Mouse (Mus musculus) limb, embryonic 10.5 days (tissue): ENCODE results near the gene Pdlim3. TPM values are rescaled to one million over a fixed set of nuclear protein-coding genes. Genes with fewer than 3 reads are reported as not detected.
"Not testable (repeated sequence)": the region's sequence is repeated elsewhere in the genome, so short reads cannot be mapped to it uniquely, and the experiment has no call there.

Source experiments
- DNase-seq: peaks from one replicate; pipeline ENCODE4 v3.0.0-alpha.2; 2017; ENCODE audit warnings: low spot score
- H3K27ac ChIP-seq: fragments of 300-500 bp; sonication (generic); 2 replicates; pipeline ENCODE4 v1.5.1; 2016; ENCODE audit warnings: mild to moderate bottlenecking
- H3K27me3 ChIP-seq: fragments of 300-500 bp; sonication (generic); 2 replicates; pipeline ENCODE4 v1.6.1; 2016; ENCODE audit warnings: low read depth, mild to moderate bottlenecking; ENCODE audit not compliant: poor library complexity, severe bottlenecking
- H3K36me3 ChIP-seq: fragments of 300-500 bp; sonication (generic); 2 replicates; pipeline ENCODE4 v1.6.1; 2016; ENCODE audit warnings: mild to moderate bottlenecking, moderate library complexity
- H3K4me1 ChIP-seq: fragments of 300-500 bp; sonication (generic); 2 replicates; pipeline ENCODE4 v1.6.1; 2016
- H3K4me3 ChIP-seq: fragments of 300-500 bp; sonication (generic); 2 replicates; pipeline ENCODE4 v1.5.1; 2016; ENCODE audit warnings: mild to moderate bottlenecking, moderate library complexity
- H3K9me3 ChIP-seq: fragments of 300-500 bp; sonication (generic); replicated peaks from 2 replicates; pipeline ENCODE4 v1.6.1; 2016; ENCODE audit warnings: mild to moderate bottlenecking
- WGBS: fragments of 180-500 bp; shearing (Covaris S2); methylation state at CpG from one replicate; pipeline ENCODE4 v1.1.7; 2016; 5-methylcytosine and 5-hydroxymethylcytosine counted together
- polyA plus RNA-seq: library from polyadenylated mRNA; unstranded; fragments of >200 nt; fragmentation: Nextera tagmentation; extraction: Ambion mirVana; gene quantifications from 2 replicates; pipeline ENCODE4 v1.2.1, GENCODE M21; 2016

The Pdlim3 gene
- polyA plus RNA-seq: 4.4 and 6.7 TPM in 2 replicates

DNA sequence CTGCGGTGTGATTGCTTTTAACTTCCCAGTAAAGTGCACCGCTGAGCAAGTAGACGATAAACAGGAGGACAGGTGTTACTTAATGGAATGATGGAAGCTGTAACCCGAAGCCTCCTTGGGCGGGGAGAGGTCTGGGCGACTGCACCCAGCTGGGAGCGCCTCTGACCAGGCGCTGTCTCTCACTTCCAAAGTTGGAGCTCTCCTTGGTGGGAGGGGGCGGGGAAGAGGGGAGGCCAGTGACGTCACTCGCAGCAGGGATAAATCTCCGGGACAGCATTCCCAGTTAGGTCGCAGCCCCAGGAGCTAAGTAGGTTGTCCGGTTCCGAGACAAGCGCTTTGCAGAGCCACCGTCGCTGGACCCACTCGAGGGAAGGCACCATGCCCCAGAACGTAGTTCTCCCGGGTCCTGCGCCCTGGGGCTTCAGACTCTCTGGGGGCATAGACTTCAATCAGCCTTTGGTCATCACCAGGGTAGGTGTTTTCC lies at the start of gene Pdlim3:
Gene Pdlim3, plus strand, starts transcription at position 260 of the 484 bp plus-strand sequence.
- Histone ChIP-seq H3K27me3 (0 out of 2 replicates have a peak, but pooled peaks cover 5% of the 10 kb centered on the region), H3K9me3 (no peaks in the 10 kb centered on the region), H3K4me3 (peak within 1 kb of the TSS; percentile 52), H3K4me1 (peaks cover 24% of the 10 kb centered on the region), H3K27ac (peak within 1 kb of the TSS; percentile 67), H3K36me3 (no peaks in the 10 kb centered on the region)
- DNase-seq: peak; percentile 76
- under 1% methylated on average over 22 of the region's 22 CpGs for WGBS

DNA sequence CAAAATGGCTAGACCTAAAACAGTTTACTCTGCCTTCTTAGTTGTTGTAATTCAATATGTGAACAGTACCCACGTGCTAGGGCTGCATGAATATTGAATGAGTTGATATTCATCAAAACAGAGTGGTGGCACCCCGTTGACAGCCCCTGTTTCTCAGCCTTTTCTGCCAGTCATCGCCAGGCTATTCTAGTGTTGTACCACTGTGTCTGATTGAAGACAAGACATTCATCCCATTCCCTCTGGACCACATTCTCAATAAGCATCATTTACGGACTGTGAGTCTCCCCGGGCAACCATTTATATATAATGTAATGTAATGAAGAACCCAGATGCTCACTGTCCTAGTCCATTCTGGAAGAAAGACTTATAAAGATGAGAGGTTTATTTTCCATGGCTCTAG lies 42.0 kb upstream of the Pdlim3 start:
- no peak for DNase-seq
- peaks cover 13% of the 10 kb centered on the region; the same call in 1 of the 2 replicates for H3K4me1 ChIP-seq
- WGBS: 83% methylated on average over 5 of the region's 5 CpGs
- no peaks in the 10 kb centered on the region for H3K36me3 ChIP-seq
- H3K9me3 ChIP-seq: no peaks in the 10 kb centered on the region
- H3K27me3 ChIP-seq: no peaks in the 10 kb centered on the region
- no peak overlapping the region for H3K27ac ChIP-seq
- H3K4me3 ChIP-seq: no peak overlapping the region

DNA sequence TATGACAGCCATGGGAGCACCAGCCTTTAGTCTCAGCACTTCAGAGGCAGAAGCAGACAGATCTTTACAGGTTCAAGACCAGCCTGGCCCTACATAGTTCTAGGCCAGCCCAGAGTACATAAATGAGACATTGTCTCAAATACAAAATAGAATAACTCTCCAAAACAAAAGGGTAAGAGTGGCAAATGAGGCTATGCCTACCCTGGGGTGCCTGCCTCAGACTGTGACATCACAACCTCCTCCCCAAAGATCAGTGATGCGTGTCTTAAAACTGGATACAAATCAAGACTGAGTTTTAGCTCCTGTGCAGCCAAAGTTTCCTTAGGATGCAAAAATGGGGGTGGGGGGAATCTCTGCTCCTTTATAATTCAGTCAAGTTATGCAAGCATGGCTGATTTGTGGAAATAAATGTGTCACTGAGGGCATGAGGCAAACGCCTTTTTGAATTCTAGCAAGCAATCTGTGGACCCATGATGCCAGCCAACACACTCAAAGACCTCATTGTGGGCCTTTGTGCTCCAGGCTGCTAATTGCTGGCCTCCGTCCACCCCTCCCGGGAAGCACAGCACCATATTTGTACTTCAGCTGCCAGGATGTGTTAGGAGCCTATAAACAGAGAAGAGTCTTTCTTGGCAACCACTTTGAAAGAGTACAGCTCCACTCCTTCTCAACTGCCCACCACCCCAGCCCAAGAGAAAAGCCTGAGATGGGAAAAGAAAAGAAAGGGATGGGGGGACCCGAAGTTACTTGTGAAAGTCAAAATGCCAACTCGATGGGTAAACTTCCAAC lies 41.0 kb upstream of the Pdlim3 start:
- Histone ChIP-seq H3K27ac (no peak overlapping the region), H3K36me3 (no peaks in the 10 kb centered on the region), H3K27me3 (no peaks in the 10 kb centered on the region), H3K4me1 (peaks cover 14% of the 10 kb centered on the region; the same call in 1 of the 2 replicates), H3K9me3 (no peaks in the 10 kb centered on the region), H3K4me3 (no peak overlapping the region)
- no peak for DNase-seq
- 87% methylated on average over 6 of the region's 6 CpGs for WGBS

DNA sequence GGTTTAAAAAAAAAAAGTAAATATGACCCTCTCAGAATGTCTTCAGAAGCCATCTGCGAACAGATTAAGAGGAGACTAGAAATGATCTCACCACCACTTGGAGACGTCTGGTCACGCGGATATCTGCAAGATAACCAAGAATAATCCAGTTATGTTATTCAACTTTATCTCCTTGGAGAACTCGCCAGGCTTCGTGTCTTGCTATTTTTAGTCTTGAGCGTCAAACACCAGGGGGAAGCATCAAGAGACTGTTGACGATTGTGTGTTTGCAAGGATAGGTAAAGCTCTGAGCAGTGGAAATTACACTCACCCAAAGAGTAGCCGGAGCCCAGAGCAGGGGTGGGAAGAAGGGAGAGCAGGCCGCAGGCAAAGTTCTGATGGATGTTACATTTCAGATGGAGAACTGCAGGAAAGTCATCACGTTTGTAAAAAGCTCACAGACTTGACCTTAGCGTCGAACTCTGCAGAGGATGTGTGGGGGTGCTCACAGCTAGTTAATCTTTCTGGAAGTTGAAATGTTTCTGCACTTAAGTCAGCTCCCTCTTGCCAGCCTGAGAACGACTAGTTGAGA lies 40.3 kb upstream of the Pdlim3 start:
- no peaks in the 10 kb centered on the region for H3K36me3 ChIP-seq
- H3K9me3 ChIP-seq: no peaks in the 10 kb centered on the region
- H3K4me1 ChIP-seq: peaks cover 16% of the 10 kb centered on the region; the same call in 1 of the 2 replicates
- no peak for DNase-seq
- 0 out of 2 replicates have a peak overlapping the region, but pooled peaks have one; percentile 6 for H3K27ac ChIP-seq
- H3K27me3 ChIP-seq: no peaks in the 10 kb centered on the region
- WGBS: 79% methylated on average over 14 of the region's 14 CpGs
- no peak overlapping the region for H3K4me3 ChIP-seq

DNA sequence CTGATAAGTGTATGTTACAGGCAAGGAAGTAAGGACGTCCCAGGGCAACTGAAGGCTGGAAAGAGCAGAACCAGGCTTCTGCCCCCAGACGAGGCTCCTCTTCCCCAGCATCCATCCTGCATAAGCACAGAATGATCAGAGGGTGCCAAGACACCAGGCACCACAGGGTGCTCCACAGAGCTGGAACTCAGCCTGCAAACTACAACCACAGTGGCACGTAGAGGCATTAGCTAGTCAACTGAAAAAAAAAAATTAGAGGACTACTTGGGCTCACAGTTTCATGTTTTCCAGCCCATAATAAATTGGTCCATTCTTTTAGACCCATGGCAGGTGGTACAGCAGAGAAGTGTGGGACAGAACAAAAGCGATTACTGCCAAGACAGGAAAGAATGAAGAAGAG lies 39.4 kb upstream of the Pdlim3 start:
- H3K36me3 ChIP-seq: no peaks in the 10 kb centered on the region
- 83% methylated on average over 4 of the region's 4 CpGs for WGBS
- DNase-seq: no peak
- no peaks in the 10 kb centered on the region for H3K9me3 ChIP-seq
- H3K27me3 ChIP-seq: no peaks in the 10 kb centered on the region
- no peak overlapping the region for H3K4me3 ChIP-seq
- H3K27ac ChIP-seq: peak overlapping the region; percentile 42; the same call in 1 of the 2 replicates
- peaks cover 16% of the 10 kb centered on the region; the same call in 1 of the 2 replicates for H3K4me1 ChIP-seq

DNA sequence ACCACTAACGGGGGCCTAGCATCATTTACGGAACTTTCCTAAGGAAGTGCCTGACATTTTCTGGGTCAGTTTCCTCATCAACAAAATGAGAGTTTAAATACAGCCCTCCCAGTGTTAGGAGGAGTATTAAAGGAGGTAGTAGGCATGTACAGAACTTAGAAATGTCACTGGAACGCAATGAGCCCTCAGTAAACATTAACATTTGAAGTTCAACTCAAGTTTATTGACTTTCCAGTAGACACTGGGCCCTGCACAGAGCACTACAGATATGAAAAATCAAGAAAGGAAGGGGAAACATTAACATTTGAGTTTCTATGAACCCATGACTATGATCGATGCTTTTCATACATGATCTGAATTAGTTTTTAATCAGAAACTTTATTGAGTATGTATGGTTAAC lies 30.1 kb upstream of the Pdlim3 start:
- 94% methylated on average over 4 of the region's 4 CpGs for WGBS
- no peaks in the 10 kb centered on the region for H3K9me3 ChIP-seq
- DNase-seq: no peak
- peaks cover 23% of the 10 kb centered on the region for H3K4me1 ChIP-seq
- no peak overlapping the region for H3K27ac ChIP-seq
- no peak overlapping the region for H3K4me3 ChIP-seq
- H3K36me3 ChIP-seq: no peaks in the 10 kb centered on the region
- H3K27me3 ChIP-seq: no peaks in the 10 kb centered on the region

DNA sequence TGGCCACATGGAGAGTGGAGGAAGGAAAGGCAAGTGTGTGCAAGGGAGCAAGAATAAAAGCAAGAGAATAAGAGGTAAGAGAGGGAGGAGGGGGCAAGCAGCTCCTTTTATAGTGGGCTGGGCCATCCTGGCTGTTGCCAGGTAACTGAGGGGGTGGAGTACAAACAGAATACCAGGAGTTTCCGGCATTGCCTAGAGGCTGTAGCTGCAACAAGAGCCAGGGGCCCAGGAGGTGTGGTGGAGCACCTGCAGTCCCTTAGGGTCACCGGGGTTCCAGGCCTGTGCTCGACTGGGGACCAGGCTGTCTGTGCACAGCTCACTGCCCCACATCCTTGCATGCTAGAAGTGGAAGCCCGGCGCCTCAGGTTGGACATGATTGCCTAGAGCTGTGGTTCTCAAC lies 27.5 kb upstream of the Pdlim3 start:
- peak; percentile 56 for DNase-seq
- H3K4me1 ChIP-seq: peaks cover 23% of the 10 kb centered on the region
- H3K27ac ChIP-seq: peak overlapping the region; percentile 68
- H3K36me3 ChIP-seq: no peaks in the 10 kb centered on the region
- H3K27me3 ChIP-seq: no peaks in the 10 kb centered on the region
- 31% methylated on average over 5 of the region's 5 CpGs for WGBS
- no peak overlapping the region for H3K4me3 ChIP-seq
- no peaks in the 10 kb centered on the region for H3K9me3 ChIP-seq

DNA sequence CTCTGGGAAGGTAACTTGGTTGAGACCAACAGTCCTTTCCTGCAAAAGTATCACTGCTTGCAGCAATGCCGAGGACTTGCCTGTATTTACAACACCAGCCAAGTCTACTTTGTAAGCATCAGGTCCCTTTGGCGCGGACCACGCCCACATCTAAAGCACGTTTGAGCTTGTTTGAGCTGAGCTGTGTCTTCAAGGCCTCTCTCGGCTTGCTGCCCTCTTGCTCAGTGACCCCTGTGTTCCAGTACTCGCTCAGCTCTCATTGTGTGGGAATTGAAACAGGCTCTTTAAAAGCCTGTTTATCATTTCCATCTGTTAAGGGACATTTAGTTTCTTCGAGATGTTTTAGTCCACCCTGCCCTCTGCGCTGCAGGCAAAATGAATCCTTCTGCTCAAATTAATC lies 26.9 kb upstream of the Pdlim3 start:
- peaks cover 23% of the 10 kb centered on the region for H3K4me1 ChIP-seq
- 20% methylated on average over 9 of the region's 9 CpGs for WGBS
- H3K4me3 ChIP-seq: no peak overlapping the region
- no peaks in the 10 kb centered on the region for H3K27me3 ChIP-seq
- H3K9me3 ChIP-seq: no peaks in the 10 kb centered on the region
- peak overlapping the region; percentile 68 for H3K27ac ChIP-seq
- no peaks in the 10 kb centered on the region for H3K36me3 ChIP-seq
- DNase-seq: peak; percentile 58

DNA sequence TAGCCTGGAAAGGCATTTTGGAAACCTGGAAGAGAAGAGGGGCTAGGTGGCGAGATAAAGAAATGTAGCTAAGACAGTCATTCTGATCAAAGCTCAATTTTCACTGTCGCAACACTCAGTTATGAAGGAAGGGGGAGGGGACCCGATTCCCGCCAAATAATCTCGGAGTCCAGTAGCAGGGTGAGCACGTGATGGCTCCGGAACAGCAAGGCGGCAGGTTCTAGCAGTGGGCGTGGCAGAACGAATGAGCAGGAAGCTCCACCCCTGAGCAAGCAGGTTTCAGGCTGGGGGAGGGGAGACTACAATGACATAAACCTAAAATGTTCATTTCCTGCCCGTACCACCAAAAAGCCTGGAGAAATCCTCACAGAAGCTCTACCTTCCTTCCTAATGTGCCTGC lies 13.7 kb upstream of the Pdlim3 start:
- DNase-seq, H3K36me3 ChIP-seq, H3K27me3 ChIP-seq, H3K9me3 ChIP-seq, H3K27ac ChIP-seq, H3K4me3 ChIP-seq: not testable (repeated sequence)
- 82% methylated on average over 11 of the region's 11 CpGs for WGBS
- peaks cover 21% of the 10 kb centered on the region; the same call in 1 of the 2 replicates for H3K4me1 ChIP-seq

DNA sequence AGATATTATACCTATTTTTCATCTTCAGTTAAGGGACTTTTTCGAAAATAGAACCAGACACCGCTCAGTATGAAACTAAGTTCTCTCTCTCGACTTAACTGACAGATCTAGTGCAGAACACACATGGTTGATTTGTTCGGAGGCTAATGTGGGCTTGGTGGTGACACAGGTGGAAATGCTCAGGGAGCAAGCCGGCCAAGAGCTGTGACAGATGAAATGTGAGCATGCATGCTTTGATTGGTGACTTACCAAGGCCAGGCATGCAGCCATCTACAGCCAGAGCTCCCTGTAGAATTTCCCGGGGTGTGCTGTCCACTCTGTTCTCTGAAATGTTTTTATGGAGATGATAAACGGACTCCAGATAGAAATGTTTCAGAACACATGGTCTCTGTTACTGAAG lies 13.2 kb upstream of the Pdlim3 start:
- Histone ChIP-seq H3K36me3 (no peaks in the 10 kb centered on the region), H3K4me3 (no peak overlapping the region), H3K4me1 (peaks cover 21% of the 10 kb centered on the region; the same call in 1 of the 2 replicates), H3K27me3 (no peaks in the 10 kb centered on the region), H3K9me3 (no peaks in the 10 kb centered on the region), H3K27ac (no peak overlapping the region)
- DNase-seq: no peak
- 80% methylated on average over 7 of the region's 7 CpGs for WGBS

DNA sequence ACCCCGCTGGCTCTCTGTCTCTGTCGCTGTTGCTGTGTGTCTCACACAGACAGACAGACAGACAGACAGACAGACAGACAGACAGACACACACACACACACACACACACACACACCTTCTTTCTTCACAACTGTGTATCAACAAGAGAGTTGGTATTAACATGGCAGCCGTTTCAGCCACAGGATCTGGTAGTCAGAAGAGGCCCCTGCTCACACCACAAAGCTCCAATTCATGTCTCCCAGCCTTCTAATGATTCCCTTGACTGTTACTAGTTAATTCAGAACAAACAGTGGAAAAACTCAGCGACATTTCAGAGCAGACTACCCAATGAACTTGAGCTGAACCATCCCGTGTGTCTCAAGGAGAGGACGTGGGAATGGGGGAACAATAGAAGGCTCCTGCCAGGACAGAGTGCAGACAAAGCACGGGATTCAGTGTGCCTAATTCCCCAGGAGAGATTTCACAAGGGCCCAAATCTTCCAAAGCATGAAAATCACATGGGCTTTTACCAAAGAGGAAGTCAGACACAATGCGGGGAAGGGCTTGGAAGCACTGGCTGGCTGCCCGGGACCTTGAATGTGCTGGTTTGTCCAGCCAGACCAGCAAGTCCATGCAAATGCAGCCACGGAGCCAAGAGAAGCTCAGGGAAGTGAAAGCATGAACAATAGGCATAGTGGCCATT lies 10.2 kb upstream of the Pdlim3 start:
- peak overlapping the region; percentile 42 for H3K27ac ChIP-seq
- H3K4me1 ChIP-seq: peaks cover 21% of the 10 kb centered on the region; the same call in 1 of the 2 replicates
- H3K9me3 ChIP-seq: no peaks in the 10 kb centered on the region
- no peak overlapping the region for H3K4me3 ChIP-seq
- no peaks in the 10 kb centered on the region for H3K36me3 ChIP-seq
- 65% methylated on average over 10 of the region's 10 CpGs for WGBS
- DNase-seq: no peak
- no peaks in the 10 kb centered on the region for H3K27me3 ChIP-seq

DNA sequence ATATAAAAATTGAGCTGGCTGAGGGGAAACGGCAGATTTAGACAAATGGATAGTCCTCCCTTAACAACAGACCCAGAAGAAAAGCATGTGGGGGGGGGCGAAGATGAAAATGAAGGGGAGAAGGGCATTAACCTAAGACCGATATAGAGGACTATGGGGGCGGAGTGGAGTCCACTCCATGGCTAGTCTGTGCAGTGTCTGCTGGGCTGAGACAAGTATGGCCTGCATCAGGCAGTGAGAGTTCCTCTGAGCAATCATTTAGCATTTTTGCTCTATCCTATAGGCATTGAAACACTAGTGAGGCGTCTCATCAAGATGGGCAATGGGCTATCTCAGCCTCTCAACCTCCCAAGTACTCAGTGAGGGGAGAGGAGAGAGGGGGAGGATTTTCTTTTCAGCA lies 8.9 kb upstream of the Pdlim3 start:
- H3K27ac ChIP-seq: no peak overlapping the region
- H3K27me3 ChIP-seq: no peaks in the 10 kb centered on the region
- WGBS: 90% methylated on average over 5 of the region's 5 CpGs
- no peak for DNase-seq
- H3K4me1 ChIP-seq: peaks cover 21% of the 10 kb centered on the region; the same call in 1 of the 2 replicates
- no peak overlapping the region for H3K4me3 ChIP-seq
- H3K36me3 ChIP-seq: no peaks in the 10 kb centered on the region
- no peaks in the 10 kb centered on the region for H3K9me3 ChIP-seq

DNA sequence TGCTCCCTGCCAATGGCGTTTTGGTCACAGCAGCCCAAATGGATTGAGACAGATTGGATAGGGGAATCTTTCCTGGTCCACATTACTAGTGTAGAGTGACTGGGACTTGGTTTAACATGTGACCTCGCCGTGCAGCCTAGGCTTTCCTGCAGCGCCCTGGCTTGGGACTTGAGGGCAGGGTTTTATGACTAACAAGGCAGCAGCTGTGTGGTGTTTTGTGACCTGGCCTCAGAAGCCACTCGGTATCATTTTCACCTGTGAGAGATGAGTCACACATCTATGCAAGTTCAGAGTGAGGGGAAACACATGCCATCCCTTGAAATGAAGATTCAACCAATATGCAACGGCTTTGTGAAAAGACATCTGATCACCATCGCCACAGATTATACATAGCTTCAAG lies 7.6 kb upstream of the Pdlim3 start:
- DNase-seq: no peak
- no peak overlapping the region for H3K4me3 ChIP-seq
- H3K9me3 ChIP-seq: no peaks in the 10 kb centered on the region
- no peaks in the 10 kb centered on the region for H3K36me3 ChIP-seq
- H3K27me3 ChIP-seq: no peaks in the 10 kb centered on the region
- peaks cover 9% of the 10 kb centered on the region; the same call in 1 of the 2 replicates for H3K4me1 ChIP-seq
- WGBS: 87% methylated on average over 7 of the region's 7 CpGs
- no peak overlapping the region for H3K27ac ChIP-seq
